Mouse (Mus musculus) liver, embryonic 16.5 days (tissue): ENCODE measurements at regions not wholly inside any gene's neighbourhood (a gene's known extent, or its start where the extent isn't known, plus 50 kb on each side); places are given as distances from the start of the nearest gene placed in this dataset.

Experiments used
- ATAC-seq: fragments of 200-750 bp; cut with Nextera tagmentation; 2 replicates; pipeline ENCODE4 v1.8.0; 2017; ENCODE audit warnings: low read depth, mild to moderate bottlenecking, moderate number of reproducible peaks, moderate library complexity
- H3K27ac ChIP-seq: fragments of 300-500 bp; sonication (generic); 2 replicates; pipeline ENCODE4 v1.5.1; 2014; ENCODE audit warnings: mild to moderate bottlenecking, low read length
- H3K27me3 ChIP-seq: fragments of 300-500 bp; sonication (generic); 2 replicates; pipeline ENCODE4 v1.6.1; 2014; ENCODE audit warnings: low read depth, low read length, mixed read lengths; ENCODE audit not compliant: control insufficient read depth, insufficient read depth
- H3K36me3 ChIP-seq: fragments of 300-500 bp; sonication (generic); 2 replicates; pipeline ENCODE4 v1.6.1; 2014; ENCODE audit warnings: mild to moderate bottlenecking; ENCODE audit not compliant: control insufficient read depth, insufficient read depth
- H3K4me1 ChIP-seq: fragments of 300-500 bp; sonication (generic); 2 replicates; pipeline ENCODE4 v1.6.1; 2014; ENCODE audit warnings: low read depth, low read length, mixed read lengths; ENCODE audit not compliant: control insufficient read depth
- H3K4me2 ChIP-seq: fragments of 300-500 bp; sonication (generic); 2 replicates; pipeline ENCODE4 v1.6.1; 2014; ENCODE audit warnings: low read depth, low read length, mixed read lengths
- H3K4me3 ChIP-seq: fragments of 300-500 bp; sonication (generic); 2 replicates; pipeline ENCODE4 v1.5.1; 2014; ENCODE audit warnings: low read depth, mild to moderate bottlenecking, low read length
- H3K9ac ChIP-seq: fragments of 300-500 bp; sonication (generic); 2 replicates; pipeline ENCODE4 v1.6.1; 2014; ENCODE audit warnings: low read depth, low read length
- H3K9me3 ChIP-seq: fragments of 300-500 bp; sonication (generic); replicated peaks from 2 replicates; pipeline ENCODE4 v1.6.1; 2016; ENCODE audit warnings: low read length; ENCODE audit not compliant: control insufficient read depth
- WGBS: fragments of 180-500 bp; shearing (Covaris S2); extraction: QIAGEN DNeasy Blood & Tissue Kit; methylation state at CpG from one replicate; pipeline ENCODE4 v1.1.7; 2014; ENCODE audit not compliant: insufficient replicate concordance; 5-methylcytosine and 5-hydroxymethylcytosine counted together

DNA sequence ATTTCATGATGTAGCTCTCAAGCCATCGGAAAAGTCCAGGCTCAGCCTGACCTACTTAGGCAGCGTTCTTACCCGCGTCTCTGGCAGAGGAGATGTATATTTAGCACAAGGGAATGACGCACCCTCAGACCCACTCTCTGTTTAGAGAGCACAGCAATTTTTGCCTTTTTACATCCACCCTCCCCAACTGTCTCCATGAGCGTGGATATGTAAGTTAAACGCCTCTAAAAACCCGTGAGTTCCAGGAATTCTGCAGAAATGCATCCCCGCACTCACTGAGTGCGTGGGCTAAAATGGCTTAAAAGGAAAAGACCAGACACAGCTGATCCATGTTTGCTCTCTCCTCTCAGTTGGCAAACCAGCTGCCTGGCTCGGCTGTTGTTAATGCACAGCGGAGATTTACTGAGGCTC is 267.8 kb upstream of the Arid1b start:
- H3K4me1 ChIP-seq = no peaks in the 10 kb centered on the region; the same call in 1 of the 2 replicates
- H3K27ac ChIP-seq = no peak overlapping the region

DNA sequence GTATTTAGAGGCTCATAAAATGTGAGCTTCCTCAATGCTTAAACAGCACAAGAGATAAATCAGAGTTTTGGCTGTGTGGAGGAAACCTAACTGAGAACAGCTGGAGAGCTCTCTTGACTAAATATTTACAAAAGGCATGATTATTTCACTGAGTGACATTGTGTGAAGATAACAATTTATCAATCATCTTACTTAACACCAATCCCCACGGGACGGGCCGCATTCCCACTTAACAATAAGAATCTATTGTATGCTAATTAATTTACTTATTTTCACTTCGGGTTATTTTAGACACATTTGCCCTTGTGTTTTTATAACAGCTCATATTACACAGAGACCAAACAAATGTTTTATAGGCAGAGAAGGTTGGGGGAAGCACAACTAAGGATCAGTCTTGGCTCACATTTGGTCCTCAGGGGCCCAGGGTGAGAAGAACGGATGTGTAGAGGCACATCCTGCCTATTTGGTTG is 259.7 kb upstream of the Arid1b start:
- WGBS = 45% methylated on average over 5 of the region's 5 CpGs
- no peaks in the 10 kb centered on the region for H3K9me3 ChIP-seq
- H3K9ac ChIP-seq = no peak overlapping the region
- H3K4me2 ChIP-seq = no peak overlapping the region
- H3K4me1 ChIP-seq = no peaks in the 10 kb centered on the region
- no peak for ATAC-seq
- H3K36me3 ChIP-seq = no peaks in the 10 kb centered on the region
- no peaks in the 10 kb centered on the region for H3K27me3 ChIP-seq
- no peak overlapping the region for H3K4me3 ChIP-seq
- H3K27ac ChIP-seq = no peak overlapping the region

More for the DNA sequence above, 267.8 kb upstream of the Arid1b start:
- 68% methylated on average over 12 of the region's 12 CpGs for WGBS
- no peaks in the 10 kb centered on the region for H3K36me3 ChIP-seq
- no peak overlapping the region for H3K4me3 ChIP-seq
- no peak for ATAC-seq
- H3K4me2 ChIP-seq = no peak overlapping the region
- H3K9ac ChIP-seq = no peak overlapping the region
- no peaks in the 10 kb centered on the region for H3K27me3 ChIP-seq
- H3K9me3 ChIP-seq = no peaks in the 10 kb centered on the region

DNA sequence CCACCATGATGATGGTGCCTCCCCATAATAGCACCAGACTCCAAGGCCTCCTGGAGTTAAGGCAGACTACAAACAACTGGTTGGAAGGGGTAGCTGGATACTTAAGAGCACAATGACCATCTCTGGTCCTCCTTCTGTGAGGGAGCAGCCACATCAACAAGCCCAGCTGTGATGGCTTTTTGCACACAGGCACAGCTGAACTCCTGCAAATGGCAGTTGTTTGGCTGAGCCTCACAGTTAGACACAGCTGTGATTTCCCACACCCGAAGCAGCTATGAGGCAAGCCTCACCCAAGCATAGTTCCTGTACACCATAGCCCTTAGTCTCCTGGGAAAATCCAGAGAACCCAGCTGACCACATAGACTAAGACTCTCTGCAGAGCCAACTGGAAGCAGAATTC is 258.9 kb upstream of the Arid1b start:
- H3K9ac ChIP-seq = no peak overlapping the region
- H3K4me2 ChIP-seq = no peak overlapping the region
- no peaks in the 10 kb centered on the region for H3K4me1 ChIP-seq
- no peaks in the 10 kb centered on the region for H3K36me3 ChIP-seq
- H3K27me3 ChIP-seq = no peaks in the 10 kb centered on the region
- ATAC-seq = no peak
- H3K27ac ChIP-seq = no peak overlapping the region
- no peak overlapping the region for H3K4me3 ChIP-seq
- H3K9me3 ChIP-seq = no peaks in the 10 kb centered on the region
- WGBS = 41% methylated on average over 1 of the region's 1 CpGs

DNA sequence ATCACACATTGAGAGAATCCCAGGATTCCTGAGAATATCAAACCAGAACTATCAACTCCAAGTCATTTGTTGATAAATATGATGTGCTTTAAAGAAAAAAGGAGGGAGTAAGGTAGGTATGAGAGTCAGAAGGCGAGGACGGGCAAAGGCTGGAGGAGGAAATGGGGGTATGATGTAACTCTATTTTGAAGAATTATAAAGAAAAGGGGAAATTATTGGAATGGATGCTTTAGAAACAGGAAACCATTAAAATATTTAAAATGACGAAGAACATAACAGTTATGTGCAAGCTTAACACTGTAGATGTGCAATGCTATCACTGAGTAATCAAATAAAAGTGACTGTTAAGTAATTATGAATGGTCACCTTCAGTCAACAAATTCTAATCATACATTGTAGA is 257.4 kb upstream of the Arid1b start:
- Histone ChIP-seq H3K4me2 (no peak overlapping the region), H3K36me3 (no peaks in the 10 kb centered on the region), H3K9ac (no peak overlapping the region), H3K27ac (no peak overlapping the region), H3K9me3 (no peaks in the 10 kb centered on the region), H3K4me1 (no peaks in the 10 kb centered on the region), H3K4me3 (no peak overlapping the region), H3K27me3 (no peaks in the 10 kb centered on the region)
- 46% methylated on average over 3 of the region's 3 CpGs for WGBS
- no peak for ATAC-seq

DNA sequence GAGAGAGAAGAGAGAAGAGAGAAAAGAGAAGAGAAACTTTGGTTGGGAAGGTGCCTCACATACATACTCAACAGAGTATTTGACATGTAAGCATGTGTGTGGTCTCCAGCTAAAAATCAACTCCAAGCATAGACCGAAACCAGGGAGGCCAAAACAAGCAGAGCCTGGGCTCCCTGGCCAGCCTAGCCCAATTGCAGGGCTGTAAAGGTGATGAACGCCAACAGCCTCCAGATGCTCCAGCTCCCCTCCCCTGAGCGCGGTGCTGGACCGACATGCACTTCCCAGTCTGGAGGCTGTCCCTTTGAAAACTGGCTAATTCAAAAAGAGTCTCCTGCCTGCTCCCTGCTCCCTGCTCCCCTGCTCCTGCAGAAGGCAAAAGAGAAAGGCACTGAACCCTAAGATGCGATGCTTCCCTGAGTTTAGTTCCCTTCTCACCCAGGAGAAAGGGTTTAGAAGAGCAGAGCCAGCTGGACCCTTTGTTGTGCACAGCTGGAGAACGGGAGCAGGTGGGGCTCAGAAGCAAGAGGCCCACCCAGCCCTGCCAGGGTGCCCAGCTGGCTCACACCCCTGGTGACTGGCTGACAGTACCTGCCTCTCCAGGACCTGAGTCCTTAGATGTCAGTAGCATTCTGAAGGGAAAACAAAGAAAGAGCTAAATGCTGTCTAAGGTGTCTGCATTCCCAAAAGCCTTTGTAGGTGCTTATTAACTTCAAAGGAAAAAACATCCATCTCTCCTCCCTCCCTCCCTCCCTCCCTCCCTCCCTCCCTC is 255.2 kb upstream of the Arid1b start:
- Histone ChIP-seq H3K27ac (no peak overlapping the region), H3K4me3 (no peak overlapping the region), H3K27me3 (no peaks in the 10 kb centered on the region), H3K4me1 (no peaks in the 10 kb centered on the region), H3K4me2 (no peak overlapping the region), H3K9me3 (no peaks in the 10 kb centered on the region), H3K36me3 (no peaks in the 10 kb centered on the region), H3K9ac (no peak overlapping the region)
- ATAC-seq = no peak
- WGBS = 36% methylated on average over 7 of the region's 7 CpGs

DNA sequence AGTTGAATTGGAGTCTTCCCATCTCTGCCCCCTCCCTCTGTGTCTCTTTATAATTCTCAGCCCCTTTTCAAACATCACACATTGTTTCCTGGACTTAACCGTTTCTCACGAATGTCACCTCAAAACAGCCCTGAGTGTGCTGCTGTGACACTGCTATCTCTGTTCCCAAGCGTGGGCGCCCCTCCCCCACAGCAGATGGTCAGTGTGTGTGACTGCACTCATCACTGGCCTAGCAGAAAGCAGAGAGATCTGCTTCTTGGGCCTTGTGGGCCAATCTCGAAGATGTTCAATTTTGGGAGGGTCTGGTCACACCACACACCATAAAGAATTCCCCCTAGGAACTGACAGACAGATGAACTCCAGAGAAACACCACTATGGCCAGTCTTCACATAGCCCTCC is 253.3 kb upstream of the Arid1b start:
- Histone ChIP-seq H3K27ac (no peak overlapping the region), H3K9me3 (no peaks in the 10 kb centered on the region), H3K36me3 (no peaks in the 10 kb centered on the region), H3K4me3 (no peak overlapping the region), H3K27me3 (no peaks in the 10 kb centered on the region), H3K9ac (no peak overlapping the region), H3K4me1 (no peaks in the 10 kb centered on the region), H3K4me2 (no peak overlapping the region)
- no peak for ATAC-seq
- 26% methylated on average over 5 of the region's 5 CpGs for WGBS

DNA sequence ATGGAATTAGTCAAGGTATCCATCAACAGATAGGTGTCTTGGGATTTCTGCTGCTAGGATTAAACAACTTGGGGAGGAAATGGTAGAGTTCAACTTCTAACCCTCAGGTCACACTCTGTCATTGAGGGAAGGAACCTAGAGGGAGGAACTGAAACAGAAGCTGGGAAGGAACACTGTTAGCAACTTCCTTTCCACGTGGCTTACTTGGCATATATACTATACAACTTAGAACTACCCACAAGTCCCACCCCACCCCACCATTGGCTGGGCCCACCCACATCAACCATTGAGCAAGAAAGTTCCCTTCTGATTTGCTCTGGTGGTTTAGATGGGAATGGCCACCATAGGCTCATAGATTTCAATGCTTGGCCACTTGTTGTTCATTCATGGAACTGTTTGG is 251.8 kb upstream of the Arid1b start:
- no peak overlapping the region for H3K4me3 ChIP-seq
- no peak for ATAC-seq
- H3K27ac ChIP-seq = no peak overlapping the region; the same call in 1 of the 2 replicates
- H3K27me3 ChIP-seq = no peaks in the 10 kb centered on the region
- H3K36me3 ChIP-seq = no peaks in the 10 kb centered on the region
- no peaks in the 10 kb centered on the region for H3K4me1 ChIP-seq
- H3K4me2 ChIP-seq = no peak overlapping the region
- WGBS = 23% methylated on average over 1 of the region's 1 CpGs
- no peak overlapping the region for H3K9ac ChIP-seq
- no peaks in the 10 kb centered on the region for H3K9me3 ChIP-seq

DNA sequence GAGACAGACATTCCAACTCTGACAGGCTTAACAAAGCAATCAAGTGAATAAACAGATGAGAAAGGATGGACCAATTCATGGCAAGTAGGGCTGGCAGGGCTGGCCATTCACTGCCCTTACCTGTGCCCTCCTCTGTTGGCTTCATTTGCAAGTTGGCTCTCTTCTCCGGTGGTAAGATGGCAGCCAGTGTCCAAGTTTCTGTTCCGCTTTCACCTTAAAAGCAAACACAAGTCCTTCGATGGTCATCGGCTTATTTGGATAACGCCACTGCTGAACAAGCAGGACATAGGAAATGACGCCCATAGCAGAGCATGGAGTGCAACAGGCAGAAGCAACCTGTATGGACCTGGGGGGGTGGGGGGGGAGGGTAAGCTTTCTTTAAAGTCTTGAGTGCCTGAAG is 231.2 kb upstream of the Arid1b start:
- H3K9ac ChIP-seq = no peak overlapping the region
- no peak overlapping the region for H3K27ac ChIP-seq
- H3K4me3 ChIP-seq = no peak overlapping the region
- H3K27me3 ChIP-seq = no peaks in the 10 kb centered on the region
- H3K4me1 ChIP-seq = no peaks in the 10 kb centered on the region
- no peaks in the 10 kb centered on the region for H3K36me3 ChIP-seq
- H3K9me3 ChIP-seq = no peaks in the 10 kb centered on the region
- no peak for ATAC-seq
- H3K4me2 ChIP-seq = no peak overlapping the region
- WGBS = 78% methylated on average over 6 of the region's 6 CpGs

DNA sequence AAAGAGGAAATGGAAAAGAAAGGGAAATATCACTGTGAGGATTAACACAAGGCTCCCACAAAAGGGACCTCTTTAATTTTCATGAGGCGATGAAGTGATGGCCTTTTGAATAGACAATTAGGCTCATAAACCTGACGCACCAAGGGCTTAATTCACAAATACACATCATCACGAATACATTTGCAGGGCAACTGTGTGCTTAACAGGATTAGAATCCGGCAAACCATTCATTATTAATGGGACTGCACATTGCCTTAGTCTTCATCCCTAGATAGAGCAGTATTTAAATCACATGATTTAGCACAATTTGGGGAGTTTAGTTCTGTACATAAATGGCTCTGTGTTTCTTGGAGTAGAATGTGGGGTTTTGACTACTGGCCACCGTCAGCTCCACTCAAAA is 228.4 kb upstream of the Arid1b start:
- Histone ChIP-seq H3K4me3 (no peak overlapping the region), H3K36me3 (no peaks in the 10 kb centered on the region), H3K9ac (no peak overlapping the region), H3K27me3 (no peaks in the 10 kb centered on the region), H3K4me2 (no peak overlapping the region), H3K4me1 (no peaks in the 10 kb centered on the region), H3K9me3 (no peaks in the 10 kb centered on the region), H3K27ac (no peak overlapping the region)
- ATAC-seq = no peak
- WGBS = 69% methylated on average over 5 of the region's 5 CpGs
